Mouse (Mus musculus): ENCODE results near the gene Sar1a.

The Sar1a gene

DNA sequence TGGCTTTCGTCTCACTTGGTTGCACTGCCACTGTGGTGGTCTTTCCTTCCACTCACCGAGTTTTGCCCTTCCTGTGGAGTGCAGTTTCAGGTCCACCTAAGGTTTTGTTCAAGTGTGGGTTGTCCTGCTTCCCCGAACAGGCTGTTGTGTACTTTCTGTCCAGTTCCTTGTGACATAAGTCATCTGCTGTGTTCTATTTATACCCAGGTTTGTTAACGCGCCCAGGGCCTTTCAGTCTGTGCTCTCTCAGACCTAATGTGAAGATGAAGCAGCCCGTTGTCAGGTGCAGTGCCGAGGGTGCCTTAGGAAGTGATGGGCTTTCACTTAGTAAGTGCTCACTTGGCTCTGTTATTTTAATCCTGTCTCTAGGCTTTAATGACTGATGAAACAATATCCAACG lies 9.3 kb downstream of the Sar1a start:
- DNase-seq = no peak

GRCm38 (mm10) chr10:61693563-61693962 lies 13.5 kb downstream of the Sar1a start:
- DNase-seq = no peak

DNA sequence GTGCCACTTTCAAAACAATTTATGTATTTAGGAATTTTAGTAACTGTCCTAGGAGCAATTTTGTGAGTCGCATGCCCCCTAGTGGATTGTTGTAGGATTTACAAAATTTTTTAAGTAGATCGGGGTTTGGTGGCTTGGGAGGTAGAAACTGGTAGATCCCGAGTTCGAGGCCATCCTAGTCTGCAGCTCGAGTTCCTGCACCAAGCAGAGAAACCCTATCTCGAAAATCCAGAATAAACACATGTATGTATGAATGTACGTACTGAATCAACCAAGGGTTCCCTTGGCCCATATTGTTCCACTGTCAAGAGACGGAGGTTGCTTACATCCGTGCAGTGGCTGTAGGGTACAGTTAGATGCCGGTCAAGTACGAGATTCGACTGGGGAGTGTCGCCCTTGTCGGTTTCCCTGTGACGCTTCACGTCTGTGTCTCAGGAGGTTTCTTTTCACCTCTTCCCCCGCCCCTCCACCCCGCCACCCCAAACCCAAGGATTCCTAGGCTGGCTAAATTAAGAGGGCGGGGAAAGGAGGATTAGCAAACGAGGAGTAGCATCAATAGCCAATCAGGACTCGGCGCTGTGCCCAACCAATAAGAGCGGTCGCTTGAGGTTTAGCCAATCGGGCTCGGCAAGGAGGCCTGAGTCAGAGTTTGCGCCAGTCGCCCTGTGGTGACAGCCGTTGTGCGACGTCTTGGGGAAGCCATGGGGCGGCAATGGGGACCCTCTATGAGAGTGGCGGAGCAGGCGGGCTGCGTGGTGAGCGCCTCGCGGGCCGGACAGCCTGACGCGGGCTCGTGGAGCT lies 15.0 kb downstream of the Sar1a start, which contains the start of gene Tysnd1:
Tysnd1 (plus strand) TSS at position 645 of the 801 bp plus-strand sequence.
- DNase-seq = peak; percentile 89 to 93

GRCm38 (mm10) chr10:61695703-61696559 lies 15.8 kb downstream of the Sar1a start:
- peak in 1 of 2 experiments; percentile 39 for DNase-seq

GRCm38 (mm10) chr10:61696560-61696823 lies 16.4 kb downstream of the Sar1a start:
- peak in 1 of 2 experiments; percentile 26 for DNase-seq

GRCm38 (mm10) chr10:61697028-61697427 lies 16.9 kb downstream of the Sar1a start:
- DNase-seq = no peak

DNA sequence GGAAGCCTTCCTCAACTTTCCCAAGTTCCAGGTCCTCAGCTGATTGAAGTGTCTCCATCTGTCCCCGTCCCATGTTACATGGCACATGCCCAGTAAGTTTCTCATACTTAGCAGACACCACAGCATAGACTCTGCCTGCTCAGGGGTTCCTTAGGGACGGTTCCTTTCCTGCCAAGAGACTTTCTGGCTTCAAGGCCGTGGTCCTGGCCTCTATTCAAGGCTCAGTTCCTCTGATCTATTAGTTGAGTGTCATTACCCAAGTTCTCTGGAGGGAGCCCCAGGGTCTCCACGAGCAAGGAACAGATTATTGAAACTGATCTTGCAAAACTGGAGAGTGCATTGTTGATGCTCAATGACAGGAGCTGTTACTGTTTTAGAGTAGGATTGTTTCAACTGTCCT lies 24.6 kb downstream of the Sar1a start:
- DNase-seq = no peak

GRCm38 (mm10) chr10:61706412-61707375 lies 26.6 kb downstream of the Sar1a start:
- no peak for DNase-seq

- DNase-seq = no peak
These were observed 33.5 kb downstream of the Sar1a start for GRCm38 (mm10) chr10:61713601-61714000.

DNA sequence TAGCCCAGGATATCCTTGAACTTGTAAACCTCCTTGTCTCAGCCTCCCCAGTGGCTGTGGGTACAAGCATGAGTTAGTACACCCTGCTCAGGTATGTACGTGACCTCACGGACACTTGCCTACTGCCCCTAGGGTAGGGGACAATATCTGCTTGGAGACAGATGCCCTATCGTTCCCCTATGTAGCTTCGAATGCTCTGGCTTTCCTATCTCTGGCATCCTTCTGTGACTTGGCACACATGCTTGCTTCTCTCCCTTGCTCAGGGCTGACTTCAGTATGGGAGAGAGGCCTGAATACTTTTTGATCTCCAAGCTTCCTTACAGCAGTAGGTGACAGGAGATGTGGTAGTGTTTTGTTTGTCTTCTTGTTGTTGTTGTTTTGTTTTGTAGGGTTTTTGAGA lies 34.0 kb downstream of the Sar1a start:
- no peak for DNase-seq

- no peak for DNase-seq
These were observed 34.8 kb downstream of the Sar1a start, which contains the start of gene Aifm2 for GRCm38 (mm10) chr10:61714771-61715461. Gene Aifm2, plus strand, starts transcription at chr10:61715263.

- DNase-seq = no peak
These were observed 35.4 kb downstream of the Sar1a start for GRCm38 (mm10) chr10:61715462-61715837.

- no peak for DNase-seq
These were observed 36.1 kb downstream of the Sar1a start for GRCm38 (mm10) chr10:61715996-61716864.

GRCm38 (mm10) chr10:61717406-61718296 lies 37.6 kb downstream of the Sar1a start:
- DNase-seq = no peak

DNA sequence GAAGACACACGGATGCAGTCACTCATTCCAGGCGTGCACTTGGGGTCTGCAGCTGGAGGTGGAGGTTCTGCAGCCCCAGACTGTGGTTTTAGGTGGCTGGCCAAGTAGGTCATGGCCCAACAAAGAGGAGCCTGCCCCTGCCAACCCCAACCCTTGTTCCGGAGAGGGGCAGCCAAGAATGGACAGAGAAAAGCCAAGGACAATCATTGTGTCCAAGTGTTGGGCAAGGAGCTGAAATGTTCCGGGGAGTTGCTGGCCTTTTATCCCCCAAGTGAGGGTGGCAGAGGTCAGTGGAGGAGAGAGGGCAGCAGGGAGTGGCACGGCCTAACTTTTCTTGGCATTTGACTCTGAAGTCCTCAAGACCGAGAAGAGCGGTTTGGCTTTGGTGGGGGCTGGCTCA lies 40.2 kb downstream of the Sar1a start:
- no peak for DNase-seq

DNA sequence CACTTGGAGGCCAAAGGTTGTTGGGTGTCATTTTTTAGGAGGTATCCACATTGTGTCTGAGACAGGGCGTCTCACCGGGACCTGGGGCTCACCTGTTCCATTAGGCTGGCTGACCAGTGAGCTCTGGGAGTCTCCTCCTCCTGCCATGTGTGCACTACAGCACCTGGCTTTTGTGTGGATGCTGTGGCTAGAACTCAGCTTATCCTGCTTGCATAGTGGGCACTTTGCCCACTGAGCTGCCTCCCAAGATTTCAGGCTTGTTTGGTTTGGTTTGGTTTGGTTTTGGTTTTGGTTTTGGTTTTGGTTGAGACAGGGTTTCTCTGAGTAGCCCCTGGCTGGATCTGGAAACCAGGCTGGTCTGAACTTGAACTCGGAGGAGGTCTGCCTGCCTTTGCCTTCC lies 42.1 kb downstream of the Sar1a start:
- no peak for DNase-seq

DNA sequence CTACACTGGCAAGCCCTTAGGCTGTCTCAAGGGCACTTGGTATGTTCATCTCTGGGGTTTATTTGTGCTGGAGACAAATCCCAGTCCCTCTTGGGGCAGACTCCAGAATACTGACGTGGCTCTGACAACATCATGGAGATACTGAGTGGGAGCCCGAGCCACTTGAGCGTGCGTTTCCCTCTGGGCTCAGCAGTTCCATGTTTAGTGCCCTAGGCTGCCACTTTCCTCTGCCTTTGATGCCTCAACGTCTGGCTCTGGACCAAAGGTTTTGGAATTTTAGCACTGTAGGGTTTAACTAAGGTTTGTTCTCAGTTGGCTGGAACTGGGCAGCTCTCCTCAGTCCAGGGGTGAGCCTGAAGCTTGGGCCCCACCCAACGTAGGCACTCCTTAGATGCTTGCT lies 43.2 kb downstream of the Sar1a start:
- DNase-seq = no peak

GRCm38 (mm10) chr10:61729181-61729580 lies 49.1 kb downstream of the Sar1a start:
- DNase-seq = no peak

- no peak for DNase-seq
These were observed 50.1 kb downstream of the Sar1a start for GRCm38 (mm10) chr10:61730171-61730570.

DNA sequence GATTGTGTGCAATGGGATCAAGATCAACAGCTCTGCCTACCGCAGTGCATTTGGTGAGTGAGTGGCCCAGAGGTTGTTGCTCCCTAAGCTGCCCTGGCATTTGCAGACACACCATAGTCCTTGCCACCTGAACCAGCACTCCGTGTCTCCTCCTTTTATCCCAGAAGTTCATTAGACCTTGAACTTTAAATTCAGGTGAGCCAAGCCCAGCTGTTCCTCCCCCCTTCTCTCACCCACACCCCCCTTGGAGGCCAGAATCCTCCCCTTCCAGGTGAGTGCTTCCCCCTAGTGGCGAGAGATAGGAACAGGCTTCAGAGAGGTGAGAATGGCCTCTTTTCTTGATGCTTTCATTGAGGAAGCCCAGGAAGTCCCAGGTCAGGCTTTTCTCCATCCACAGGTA lies 54.3 kb downstream of the Sar1a start:
- no peak for DNase-seq
